Mouse (Mus musculus): ENCODE data around the gene Rbpjl. TPM values are rescaled to one million over a fixed set of nuclear protein-coding genes. Genes with fewer than 3 reads are reported as not detected.

Rbpjl gene
- polyA plus RNA-seq, 1 experiment from 2014 or later: 4.9 TPM

GRCm38 (mm10) chr2:164366947-164367346 is 36.0 kb upstream of the Rbpjl start:
- no peaks in the 10 kb centered on the region for H3K36me3 ChIP-seq (ENCODE audit: insufficient read depth)
- WGBS: 36% methylated on average over 3 of the region's 3 CpGs
- no peak for TF ChIP-seq CTCF (IDR thresholded peaks at IDR 0.05; ENCODE audit: low read depth)

GRCm38 (mm10) chr2:164368620-164369105 is 34.3 kb upstream of the Rbpjl start:
- H3K36me3 ChIP-seq (ENCODE audit: insufficient read depth): no peaks in the 10 kb centered on the region
- H3K27me3 ChIP-seq (ENCODE audit: insufficient read depth, low read length): no peaks in the 10 kb centered on the region
- H3K4me1 ChIP-seq (ENCODE audit: insufficient read depth): no peaks in the 10 kb centered on the region
- H3K27ac ChIP-seq (ENCODE audit: low read depth): no peak overlapping the region
- 74% methylated on average over 6 of the region's 6 CpGs for WGBS
- no peak for ATAC-seq (ENCODE audit: insufficient read depth)
- no peak overlapping the region for H3K4me3 ChIP-seq (ENCODE audit: low read depth, low read length)
- H3K4me2 ChIP-seq: no peak overlapping the region
- DNase-seq: no peak
- H3K9me3 ChIP-seq (ENCODE audit: low read depth, low read length): no peaks in the 10 kb centered on the region
- TF ChIP-seq CTCF (IDR thresholded peaks at IDR 0.05; ENCODE audit: low read depth): no peak
- no peak overlapping the region for H3K9ac ChIP-seq

More at GRCm38 (mm10) chr2:164366947-164367346, 36.0 kb upstream of the Rbpjl start:
- no peaks in the 10 kb centered on the region for H3K4me1 ChIP-seq (ENCODE audit: insufficient read depth)
- no peaks in the 10 kb centered on the region for H3K27me3 ChIP-seq (ENCODE audit: insufficient read depth, low read length)
- ATAC-seq (ENCODE audit: insufficient read depth) (no peak), DNase-seq (peak; percentile 37)
- H3K4me2 ChIP-seq: no peak overlapping the region
- H3K27ac ChIP-seq (ENCODE audit: low read depth): no peak overlapping the region
- no peaks in the 10 kb centered on the region for H3K9me3 ChIP-seq (ENCODE audit: low read depth, low read length)
- no peak overlapping the region for H3K9ac ChIP-seq
- no peak overlapping the region for H3K4me3 ChIP-seq (ENCODE audit: low read depth, low read length)

- no peak for TF ChIP-seq CTCF (IDR thresholded peaks at IDR 0.05; ENCODE audit: low read depth)
- WGBS: 67% methylated on average over 3 of the region's 3 CpGs
- ATAC-seq (ENCODE audit: insufficient read depth) (no peak), DNase-seq (no peak)
- Histone ChIP-seq H3K4me2 (no peak overlapping the region), H3K9ac (no peak overlapping the region), H3K4me1 (ENCODE audit: insufficient read depth) (no peaks in the 10 kb centered on the region), H3K27ac (ENCODE audit: low read depth) (no peak overlapping the region), H3K36me3 (ENCODE audit: insufficient read depth) (no peaks in the 10 kb centered on the region), H3K27me3 (ENCODE audit: insufficient read depth, low read length) (no peaks in the 10 kb centered on the region), H3K4me3 (ENCODE audit: low read depth, low read length) (no peak overlapping the region), H3K9me3 (ENCODE audit: low read depth, low read length) (no peaks in the 10 kb centered on the region)
Measured at GRCm38 (mm10) chr2:164371371-164371770, 31.6 kb upstream of the Rbpjl start.

- Histone ChIP-seq H3K36me3 (ENCODE audit: insufficient read depth) (no peaks in the 10 kb centered on the region), H3K4me3 (ENCODE audit: low read depth, low read length) (no peak overlapping the region), H3K4me1 (ENCODE audit: insufficient read depth) (no peaks in the 10 kb centered on the region), H3K9me3 (ENCODE audit: low read depth, low read length) (no peaks in the 10 kb centered on the region), H3K27me3 (ENCODE audit: insufficient read depth, low read length) (no peaks in the 10 kb centered on the region), H3K4me2 (no peak overlapping the region), H3K9ac (no peak overlapping the region), H3K27ac (ENCODE audit: low read depth) (no peak overlapping the region)
- WGBS: 14% methylated on average over 3 of the region's 3 CpGs
- TF ChIP-seq CTCF (IDR thresholded peaks at IDR 0.05; ENCODE audit: low read depth): no peak
- no peak for ATAC-seq (ENCODE audit: insufficient read depth)
- no peak for DNase-seq
Measured at GRCm38 (mm10) chr2:164372408-164373053, 30.4 kb upstream of the Rbpjl start.

GRCm38 (mm10) chr2:164373187-164373586 is 29.8 kb upstream of the Rbpjl start:
- Histone ChIP-seq H3K4me1 (ENCODE audit: insufficient read depth) (no peaks in the 10 kb centered on the region), H3K4me3 (ENCODE audit: low read depth, low read length) (no peak overlapping the region), H3K27me3 (ENCODE audit: insufficient read depth, low read length) (no peaks in the 10 kb centered on the region), H3K4me2 (no peak overlapping the region), H3K36me3 (ENCODE audit: insufficient read depth) (no peaks in the 10 kb centered on the region), H3K9ac (no peak overlapping the region), H3K9me3 (ENCODE audit: low read depth, low read length) (no peaks in the 10 kb centered on the region), H3K27ac (ENCODE audit: low read depth) (no peak overlapping the region)
- no peak for TF ChIP-seq CTCF (IDR thresholded peaks at IDR 0.05; ENCODE audit: low read depth)
- no peak for DNase-seq
- WGBS: 30% methylated on average over 4 of the region's 4 CpGs
- ATAC-seq (ENCODE audit: insufficient read depth): no peak

- Histone ChIP-seq H3K4me3 (ENCODE audit: low read depth, low read length) (no peak overlapping the region), H3K27me3 (ENCODE audit: insufficient read depth, low read length) (no peaks in the 10 kb centered on the region), H3K9ac (no peak overlapping the region), H3K4me2 (no peak overlapping the region), H3K27ac (ENCODE audit: low read depth) (no peak overlapping the region), H3K4me1 (ENCODE audit: insufficient read depth) (no peaks in the 10 kb centered on the region), H3K9me3 (ENCODE audit: low read depth, low read length) (no peaks in the 10 kb centered on the region), H3K36me3 (ENCODE audit: insufficient read depth) (no peaks in the 10 kb centered on the region)
- no peak for TF ChIP-seq CTCF (IDR thresholded peaks at IDR 0.05; ENCODE audit: low read depth)
- WGBS: 80% methylated on average over 15 of the region's 15 CpGs
- DNase-seq: no peak
- no peak for ATAC-seq (ENCODE audit: insufficient read depth)
Measured at GRCm38 (mm10) chr2:164377478-164378426, 25.2 kb upstream of the Rbpjl start.

GRCm38 (mm10) chr2:164381726-164382125 is 21.2 kb upstream of the Rbpjl start:
- no peak for DNase-seq
- Histone ChIP-seq H3K36me3 (ENCODE audit: insufficient read depth) (no peaks in the 10 kb centered on the region), H3K27me3 (ENCODE audit: insufficient read depth, low read length) (no peaks in the 10 kb centered on the region), H3K9me3 (ENCODE audit: low read depth, low read length) (no peaks in the 10 kb centered on the region), H3K9ac (no peak overlapping the region), H3K4me1 (ENCODE audit: insufficient read depth) (peaks cover 12% of the 10 kb centered on the region), H3K27ac (ENCODE audit: low read depth) (no peak overlapping the region), H3K4me2 (no peak overlapping the region), H3K4me3 (ENCODE audit: low read depth, low read length) (no peak overlapping the region)
- TF ChIP-seq CTCF (IDR thresholded peaks at IDR 0.05; ENCODE audit: low read depth): peak; percentile 33; the same call in 1 of the 2 replicates
- ATAC-seq (ENCODE audit: insufficient read depth): no peak
- WGBS: 73% methylated on average over 8 of the region's 8 CpGs
